8 mouse cellular contexts compared by ENCODE assay signal in genomic region chr13:41016797-41017405, GRCm38 (mm10). TPM values are rescaled to one million over a fixed set of nuclear protein-coding genes. Genes with fewer than 3 reads are reported as not detected.
DNase-seq lines count a peak whose midpoint lies in the region; ATAC-seq lines count a peak whose summit lies in the region.

No protein-coding gene starts in this region.

- peaks cover 19% of the 10 kb centered on the region for H3K4me1 ChIP-seq in lung, embryonic 15.5 days
- H3K4me1 ChIP-seq in embryonic facial prominence, embryonic 10.5 days: peaks cover 19% of the 10 kb centered on the region
- H3K4me1 ChIP-seq in hindbrain, embryonic 16.5 days (ENCODE audit: control insufficient read depth, insufficient read depth, low read depth, low read length): peaks cover 14% of the 10 kb centered on the region
- peaks cover 57% of the 10 kb centered on the region for H3K4me1 ChIP-seq in liver, embryonic 16.5 days (ENCODE audit: control insufficient read depth, low read depth, low read length)
- peaks cover 14% of the 10 kb centered on the region for H3K4me1 ChIP-seq in stomach, embryonic 16.5 days (ENCODE audit: control insufficient read depth, insufficient read depth, low read length)

- peak overlapping the region; percentile 70 for H3K4me3 ChIP-seq in lung, embryonic 15.5 days
- H3K4me3 ChIP-seq in embryonic facial prominence, embryonic 10.5 days: peak overlapping the region; percentile 75
- peak overlapping the region; percentile 72 for H3K4me3 ChIP-seq in hindbrain, embryonic 16.5 days (ENCODE audit: low read length)
- peak overlapping the region; percentile 78 for H3K4me3 ChIP-seq in liver, embryonic 16.5 days (ENCODE audit: low read depth, low read length)
- H3K4me3 ChIP-seq in stomach, embryonic 16.5 days (replicated peaks; ENCODE audit: low read length): peak overlapping the region; percentile 69

- H3K36me3 ChIP-seq in lung, embryonic 15.5 days: peaks cover 43% of the 10 kb centered on the region
- H3K36me3 ChIP-seq in embryonic facial prominence, embryonic 10.5 days (replicated peaks): peaks cover 75% of the 10 kb centered on the region
- peaks cover 10% of the 10 kb centered on the region; the same call in 1 of the 2 replicates for H3K36me3 ChIP-seq in hindbrain, embryonic 16.5 days (ENCODE audit: control insufficient read depth, insufficient read depth, low read length)
- peaks cover 36% of the 10 kb centered on the region for H3K36me3 ChIP-seq in liver, embryonic 16.5 days (ENCODE audit: control insufficient read depth, insufficient read depth)
- H3K36me3 ChIP-seq in stomach, embryonic 16.5 days (ENCODE audit: control insufficient read depth, insufficient read depth, low read length): peaks cover 9% of the 10 kb centered on the region; the same call in 1 of the 2 replicates

- ATAC-seq in lung, embryonic 15.5 days (ENCODE audit: borderline replicate concordance, extremely low read depth, low FRiP score, low TSS enrichment): no peak
- ATAC-seq in hindbrain, embryonic 16.5 days: peak; percentile 15; the same call in 1 of the 2 replicates
- no peak for ATAC-seq in liver, embryonic 16.5 days (ENCODE audit: low read depth)
- ATAC-seq in stomach, embryonic 16.5 days (ENCODE audit: insufficient read depth, low FRiP score): no peak

- H3K4me2 ChIP-seq in lung, embryonic 15.5 days: peak overlapping the region; percentile 71
- H3K4me2 ChIP-seq in hindbrain, embryonic 16.5 days (ENCODE audit: low read length): peak overlapping the region; percentile 75
- H3K4me2 ChIP-seq in liver, embryonic 16.5 days (ENCODE audit: low read depth, low read length): peak overlapping the region; percentile 85
- peak overlapping the region; percentile 81 for H3K4me2 ChIP-seq in stomach, embryonic 16.5 days (ENCODE audit: low read depth, low read length)

- no peaks in the 10 kb centered on the region for H3K27me3 ChIP-seq in lung, embryonic 15.5 days
- no peaks in the 10 kb centered on the region for H3K27me3 ChIP-seq in embryonic facial prominence, embryonic 10.5 days (replicated peaks; ENCODE audit: low read depth, poor library complexity, severe bottlenecking)
- no peaks in the 10 kb centered on the region for H3K27me3 ChIP-seq in hindbrain, embryonic 16.5 days (replicated peaks; ENCODE audit: control insufficient read depth, insufficient read depth, low read length)
- no peaks in the 10 kb centered on the region for H3K27me3 ChIP-seq in liver, embryonic 16.5 days (ENCODE audit: control insufficient read depth, insufficient read depth, low read depth, low read length)
- H3K27me3 ChIP-seq in stomach, embryonic 16.5 days (ENCODE audit: control insufficient read depth, insufficient read depth, low read length): no peaks in the 10 kb centered on the region

- peak overlapping the region; percentile 93 for H3K27ac ChIP-seq in lung, embryonic 15.5 days
- peak overlapping the region; percentile 92 for H3K27ac ChIP-seq in embryonic facial prominence, embryonic 10.5 days (replicated peaks)
- peak overlapping the region; percentile 92 for H3K27ac ChIP-seq in hindbrain, embryonic 16.5 days (ENCODE audit: low read depth, low read length)
- peak overlapping the region; percentile 94 for H3K27ac ChIP-seq in liver, embryonic 16.5 days (ENCODE audit: low read length)
- peak overlapping the region; percentile 95 for H3K27ac ChIP-seq in stomach, embryonic 16.5 days (ENCODE audit: low read length)

- no peak for DNase-seq in lung, postnatal 14 days
- DNase-seq in embryonic facial prominence, embryonic 10.5 days (ENCODE audit: low spot score): peak; percentile 28
- no peak for DNase-seq in frontal cortex, postnatal 25 days (ENCODE audit: low spot score in 2 of 2)
- no peak for DNase-seq in left cerebral cortex, adult 8-10 months (ENCODE audit: low spot score in 2 of 2)

- H3K9me3 ChIP-seq in lung, embryonic 15.5 days: no peaks in the 10 kb centered on the region
- H3K9me3 ChIP-seq in embryonic facial prominence, embryonic 10.5 days: no peaks in the 10 kb centered on the region
- H3K9me3 ChIP-seq in hindbrain, embryonic 16.5 days (ENCODE audit: control insufficient read depth, low read length): no peaks in the 10 kb centered on the region
- H3K9me3 ChIP-seq in liver, embryonic 16.5 days (replicated peaks; ENCODE audit: control insufficient read depth, low read length): no peaks in the 10 kb centered on the region
- no peaks in the 10 kb centered on the region for H3K9me3 ChIP-seq in stomach, embryonic 16.5 days (replicated peaks; ENCODE audit: control insufficient read depth, low read length)

- WGBS in lung, embryonic 15.5 days: 33% methylated on average over 12 of the region's 12 CpGs
- 40% methylated on average over 12 of the region's 12 CpGs for WGBS in embryonic facial prominence, embryonic 10.5 days
- 37% methylated on average over 12 of the region's 12 CpGs for WGBS in hindbrain, embryonic 16.5 days
- 10% methylated on average over 12 of the region's 12 CpGs for WGBS in liver, embryonic 16.5 days (ENCODE audit: insufficient replicate concordance)
- WGBS in stomach, embryonic 16.5 days: 34% methylated on average over 12 of the region's 12 CpGs

- H3K9ac ChIP-seq in lung, embryonic 15.5 days: peak overlapping the region; percentile 67
- H3K9ac ChIP-seq in hindbrain, embryonic 16.5 days (ENCODE audit: low read depth, low read length): peak overlapping the region; percentile 79
- H3K9ac ChIP-seq in liver, embryonic 16.5 days (ENCODE audit: low read depth, low read length): peak overlapping the region; percentile 86
- peak overlapping the region; percentile 82 for H3K9ac ChIP-seq in stomach, embryonic 16.5 days (ENCODE audit: low read length)

RNA-seq across cellular contexts. Expression of gene Tmem14c, which starts 0.8 kb away (rescaled TPM):
- 215 and 225 TPM in 2 replicates for polyA plus RNA-seq in lung, embryonic 15.5 days (2015; fragmentation: Nextera tagmentation; extraction: Ambion mirVana)
- 195 and 202 TPM in 2 replicates for polyA plus RNA-seq in embryonic facial prominence, embryonic 10.5 days (2016; fragmentation: Nextera tagmentation; extraction: Ambion mirVana)
- polyA plus RNA-seq in hindbrain, embryonic 16.5 days (2015; fragmentation: Nextera tagmentation; extraction: Ambion mirVana): 123 and 139 TPM in 2 replicates
- polyA plus RNA-seq in liver, embryonic 16.5 days (2015; fragmentation: Nextera tagmentation; extraction: Ambion mirVana): 569 and 646 TPM in 2 replicates
- 249 and 264 TPM in 2 replicates for polyA plus RNA-seq in stomach, embryonic 16.5 days (2015; fragmentation: Nextera tagmentation; extraction: Ambion mirVana)
- total RNA-seq in left cerebral cortex, adult 8-10 months (2022): 10 to 100 TPM; 51.1 to 58.5 (median 56.2) TPM

RNA-seq across cellular contexts. Expression of gene Pak1ip1, which starts 16.1 kb away (rescaled TPM):
- polyA plus RNA-seq in lung, embryonic 15.5 days (2015; fragmentation: Nextera tagmentation; extraction: Ambion mirVana): 60.7 and 63.1 TPM in 2 replicates
- 65.7 and 71.1 TPM in 2 replicates for polyA plus RNA-seq in embryonic facial prominence, embryonic 10.5 days (2016; fragmentation: Nextera tagmentation; extraction: Ambion mirVana)
- polyA plus RNA-seq in hindbrain, embryonic 16.5 days (2015; fragmentation: Nextera tagmentation; extraction: Ambion mirVana): 55.1 and 55.6 TPM in 2 replicates
- 49.6 and 52.7 TPM in 2 replicates for polyA plus RNA-seq in liver, embryonic 16.5 days (2015; fragmentation: Nextera tagmentation; extraction: Ambion mirVana)
- 68.0 and 70.5 TPM in 2 replicates for polyA plus RNA-seq in stomach, embryonic 16.5 days (2015; fragmentation: Nextera tagmentation; extraction: Ambion mirVana)
- total RNA-seq in left cerebral cortex, adult 8-10 months (2022): 10 to 100 TPM; 37.6 to 41.1 (median 40.2) TPM
